Mouse (Mus musculus) cerebellum, postnatal 10 days (tissue): Measurements from ENCODE around the gene Cfl1.

Experiments used
- DNase-seq, 2 experiments: peaks; one replicate each; pipeline ENCODE4 v3.0.0; 2021; ENCODE audit warnings: mixed read lengths in 2 of 2

Gene Cfl1

DNA sequence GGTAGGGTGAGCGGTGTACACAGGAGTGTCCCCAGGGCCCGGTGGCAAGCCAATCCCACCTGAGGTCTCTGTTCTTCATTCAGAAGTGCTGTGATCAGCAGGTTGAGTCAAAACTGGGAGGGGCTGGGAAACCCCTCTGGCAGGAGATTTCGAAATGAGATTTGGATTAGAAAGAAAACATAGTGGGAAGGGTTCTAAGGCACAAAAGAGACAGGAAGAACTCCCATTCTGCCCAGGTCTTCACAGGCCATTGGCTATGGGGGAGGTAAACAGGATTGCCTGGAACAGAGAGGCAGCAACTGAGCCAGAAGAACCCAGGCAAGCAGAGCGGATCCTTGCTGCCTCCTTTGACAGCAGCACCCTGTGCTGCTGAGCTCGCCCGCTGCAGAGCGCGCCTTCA lies 48.5 kb downstream of the Cfl1 start:
- DNase-seq: no peak

DNA sequence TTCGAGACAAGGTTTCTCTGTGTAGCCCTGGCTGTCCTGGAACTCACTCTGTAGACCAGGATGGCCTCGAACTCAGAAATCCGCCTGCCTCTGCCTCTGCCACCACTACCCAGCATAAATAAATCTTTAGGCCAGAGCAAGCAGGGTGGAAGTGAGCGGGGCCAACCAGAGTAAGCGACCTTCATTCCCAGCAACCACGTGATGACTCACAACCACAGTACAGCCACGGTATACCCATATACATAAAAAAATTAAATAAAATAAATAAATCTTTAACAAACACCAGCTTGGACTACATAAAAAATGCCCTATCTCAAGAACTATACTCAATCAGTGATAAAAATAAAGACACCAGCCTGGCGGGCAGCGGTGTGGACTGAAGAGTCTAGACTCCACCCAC lies 53.1 kb downstream of the Cfl1 start:
- DNase-seq: no peak

DNA sequence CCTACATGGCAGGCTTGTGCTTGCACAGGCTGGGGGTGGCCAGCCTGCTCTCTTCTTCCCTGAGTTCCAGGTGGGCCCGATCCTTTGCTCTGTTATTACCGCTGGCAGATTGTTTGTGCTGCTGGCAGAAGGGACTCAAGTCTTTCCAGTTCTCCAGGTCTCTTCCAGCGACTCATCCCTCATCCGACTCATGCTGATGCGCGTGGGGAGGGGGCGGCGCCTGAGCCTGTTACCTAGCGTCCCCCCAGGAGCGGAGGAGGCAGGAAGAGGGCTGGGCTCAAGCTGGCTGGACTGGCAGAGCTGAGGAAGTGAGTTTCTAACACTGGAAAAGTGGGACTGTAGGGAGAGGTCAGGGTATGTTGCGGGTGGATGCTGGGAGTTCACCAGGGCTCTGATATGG lies 53.8 kb downstream of the Cfl1 start:
- DNase-seq: no peak
